Mouse (Mus musculus) midbrain, embryonic 14.5 days (tissue): ENCODE data around the gene Stxbp3. TPM values are rescaled to one million over a fixed set of nuclear protein-coding genes. Genes with fewer than 3 reads are reported as not detected.

ENCODE experiments used
- ATAC-seq: fragments of 200-750 bp; cut with Nextera tagmentation; 2 replicates; pipeline ENCODE4 v1.8.0; 2017; ENCODE audit warnings: moderate number of reproducible peaks, moderate library complexity; ENCODE audit not compliant: low FRiP score, low TSS enrichment
- DNase-seq: peaks from one replicate; pipeline ENCODE4 v3.0.0-alpha.2; 2015
- H3K27ac ChIP-seq: fragments of 300-500 bp; sonication (generic); replicated peaks from 2 replicates; pipeline ENCODE4 v1.5.1; 2014; ENCODE audit warnings: mild to moderate bottlenecking, low read depth, low read length, moderate library complexity
- H3K27me3 ChIP-seq: fragments of 300-500 bp; sonication (generic); 2 replicates; pipeline ENCODE4 v1.6.1; 2014; ENCODE audit warnings: low read length, control low read depth, mixed read lengths; ENCODE audit not compliant: control insufficient read depth, insufficient read depth
- H3K36me3 ChIP-seq: fragments of 300-500 bp; sonication (generic); 2 replicates; pipeline ENCODE4 v1.6.1; 2014; ENCODE audit warnings: low read length, control low read depth; ENCODE audit not compliant: control insufficient read depth, insufficient read depth
- H3K4me1 ChIP-seq: fragments of 300-500 bp; sonication (generic); 2 replicates; pipeline ENCODE4 v1.6.1; 2014; ENCODE audit warnings: mild to moderate bottlenecking, antibody characterized with exemption, low read length, control low read depth; ENCODE audit not compliant: control insufficient read depth, insufficient read depth
- H3K4me2 ChIP-seq: fragments of 300-500 bp; sonication (generic); 2 replicates; pipeline ENCODE4 v1.6.1; 2014; ENCODE audit warnings: mild to moderate bottlenecking, low read length, moderate library complexity
- H3K4me3 ChIP-seq: fragments of 300-500 bp; sonication (generic); replicated peaks from 2 replicates; pipeline ENCODE4 v1.5.1; 2014; ENCODE audit warnings: low read depth, low read length
- H3K9ac ChIP-seq: fragments of 300-500 bp; sonication (generic); replicated peaks from 2 replicates; pipeline ENCODE4 v1.6.1; 2014; ENCODE audit warnings: mild to moderate bottlenecking, low read length, moderate library complexity
- H3K9me3 ChIP-seq: fragments of 300-500 bp; sonication (generic); 2 replicates; pipeline ENCODE4 v1.6.1; 2016; ENCODE audit warnings: low read length, control low read depth, mixed read lengths; ENCODE audit not compliant: control insufficient read depth
- WGBS: fragments of 180-500 bp; shearing (Covaris S2); extraction: QIAGEN DNeasy Blood & Tissue Kit; methylation state at CpG from one replicate; pipeline ENCODE4 v1.1.7; 2014; 5-methylcytosine and 5-hydroxymethylcytosine counted together
- polyA plus RNA-seq: library from polyadenylated mRNA; unstranded; fragments of >200 nt; fragmentation: Nextera tagmentation; extraction: Ambion mirVana; gene quantifications from 2 replicates; pipeline ENCODE4 v1.2.1, GENCODE M21; 2014

Gene Stxbp3
- polyA plus RNA-seq, 1 experiment from 2014 or later, result 16.0 TPM

DNA sequence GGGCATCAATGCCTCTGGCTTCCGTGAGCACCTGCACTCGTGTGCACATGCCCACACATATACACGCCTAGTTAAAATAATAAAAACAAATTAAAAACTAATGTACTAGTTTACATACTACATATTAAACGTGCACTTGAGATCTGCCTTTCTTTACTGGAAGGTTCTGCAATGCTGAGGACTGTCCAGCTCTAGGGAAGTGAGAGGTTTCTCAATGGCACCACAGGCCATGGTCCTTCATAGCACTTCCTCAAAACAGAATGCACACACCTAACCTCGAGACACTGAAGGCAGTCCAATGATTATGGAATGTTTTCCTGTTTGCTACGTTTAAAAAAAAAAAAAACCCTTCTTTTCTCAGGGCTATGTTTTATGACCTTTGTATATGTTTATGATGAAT is 42.6 kb downstream of the Stxbp3 start:
- 95% methylated on average over 6 of the region's 6 CpGs for WGBS

DNA sequence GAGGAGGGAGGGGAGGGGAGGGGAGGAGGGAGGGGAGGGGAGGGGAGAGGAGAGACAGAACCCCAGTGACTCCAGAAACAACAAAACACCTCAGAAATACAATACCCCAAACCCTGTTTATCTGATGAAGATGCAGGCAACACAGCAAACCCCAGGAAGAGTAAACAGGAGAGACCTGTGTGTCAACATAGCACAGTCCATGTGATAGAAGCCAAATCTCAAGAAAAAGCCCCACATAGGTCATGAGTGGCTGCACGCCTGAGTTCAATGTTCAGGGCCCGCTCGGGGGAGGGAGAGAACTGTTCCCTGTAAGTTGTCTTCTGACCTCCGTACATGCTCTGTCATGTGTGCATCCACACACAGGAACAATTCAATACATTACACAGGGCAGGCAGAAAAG is 43.9 kb downstream of the Stxbp3 start:
- Histone ChIP-seq H3K4me3 (no peak overlapping the region), H3K9me3 (no peaks in the 10 kb centered on the region), H3K4me2 (no peak overlapping the region), H3K27ac (no peak overlapping the region), H3K27me3 (no peaks in the 10 kb centered on the region), H3K36me3 (peaks cover 42% of the 10 kb centered on the region), H3K9ac (no peak overlapping the region), H3K4me1 (no peaks in the 10 kb centered on the region)
- DNase-seq (no peak), ATAC-seq (no peak)
- 92% methylated on average over 4 of the region's 4 CpGs for WGBS

More for the DNA sequence above, 42.6 kb downstream of the Stxbp3 start:
- ATAC-seq (no peak), DNase-seq (no peak)
- Histone ChIP-seq H3K4me3 (no peak overlapping the region), H3K4me2 (no peak overlapping the region), H3K36me3 (peaks cover 44% of the 10 kb centered on the region), H3K9me3 (no peaks in the 10 kb centered on the region), H3K27ac (no peak overlapping the region), H3K9ac (no peak overlapping the region), H3K27me3 (no peaks in the 10 kb centered on the region), H3K4me1 (no peaks in the 10 kb centered on the region)

DNA sequence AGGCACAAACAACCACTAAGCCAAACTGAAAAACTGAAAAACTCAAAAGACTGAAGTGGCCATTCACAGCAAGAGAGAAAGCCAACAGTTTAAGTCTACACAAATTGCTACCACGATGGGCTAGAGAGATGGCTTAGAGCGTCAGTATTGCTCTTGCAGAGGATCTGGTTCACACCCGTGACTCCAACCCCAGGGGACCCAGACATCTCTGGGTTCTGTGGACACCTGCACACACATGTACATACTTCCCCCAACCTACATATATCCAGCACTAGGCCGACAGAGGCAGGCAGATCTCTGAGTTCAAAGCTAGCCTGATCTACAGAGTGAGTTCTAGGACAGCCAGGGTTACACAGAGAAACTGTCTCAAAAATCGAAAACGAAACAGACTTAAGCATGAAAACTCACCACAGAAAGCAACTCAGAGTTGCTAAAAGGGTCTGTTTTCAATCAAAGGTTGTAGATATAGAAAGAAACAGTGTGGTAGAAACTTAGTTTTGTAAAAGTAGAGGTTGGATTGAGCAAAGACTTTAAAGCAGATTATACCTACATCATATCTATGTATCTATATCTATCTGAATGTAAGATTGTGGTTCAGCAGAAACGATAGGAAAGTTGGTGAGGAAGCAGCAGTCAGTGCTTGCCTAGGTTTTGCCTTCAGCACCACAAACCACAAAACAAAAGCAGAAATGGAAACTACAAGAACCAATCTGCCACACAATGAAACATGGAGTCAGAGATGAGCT is 44.6 kb downstream of the Stxbp3 start:
- WGBS, result 92% methylated on average over 7 of the region's 7 CpGs
- no peak for DNase-seq
- no peaks in the 10 kb centered on the region for H3K4me1 ChIP-seq
- no peak for ATAC-seq
- H3K27me3 ChIP-seq, result no peaks in the 10 kb centered on the region
- peaks cover 36% of the 10 kb centered on the region for H3K36me3 ChIP-seq
- H3K4me3 ChIP-seq, result no peak overlapping the region
- H3K27ac ChIP-seq, result no peak overlapping the region
- H3K9me3 ChIP-seq, result no peaks in the 10 kb centered on the region
- no peak overlapping the region for H3K4me2 ChIP-seq
- no peak overlapping the region for H3K9ac ChIP-seq

DNA sequence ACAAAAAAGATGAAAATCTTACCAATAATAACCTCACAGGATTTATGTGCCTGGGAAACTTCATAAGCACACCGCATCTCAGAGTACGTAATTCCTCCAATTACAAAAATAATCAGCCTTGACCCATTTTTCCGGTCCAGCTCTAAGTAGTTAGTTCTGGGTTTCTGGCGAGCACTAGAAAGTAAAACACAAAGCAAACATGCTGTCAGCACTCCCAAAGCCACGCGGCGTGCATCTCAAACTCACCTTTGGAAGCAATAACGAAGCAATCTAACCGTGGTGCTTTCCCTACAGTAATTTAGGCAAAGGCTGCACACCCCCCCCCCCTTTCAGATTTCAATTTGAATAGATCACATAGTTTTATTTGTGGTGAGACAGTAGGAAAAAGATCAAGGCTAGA is 45.5 kb downstream of the Stxbp3 start:
- no peak overlapping the region for H3K4me3 ChIP-seq
- ATAC-seq (no peak), DNase-seq (no peak)
- peaks cover 26% of the 10 kb centered on the region for H3K36me3 ChIP-seq
- H3K27ac ChIP-seq, result no peak overlapping the region
- 92% methylated on average over 9 of the region's 9 CpGs for WGBS
- no peaks in the 10 kb centered on the region for H3K9me3 ChIP-seq
- no peaks in the 10 kb centered on the region for H3K27me3 ChIP-seq
- H3K4me2 ChIP-seq, result no peak overlapping the region
- no peak overlapping the region for H3K9ac ChIP-seq
- H3K4me1 ChIP-seq, result no peaks in the 10 kb centered on the region

DNA sequence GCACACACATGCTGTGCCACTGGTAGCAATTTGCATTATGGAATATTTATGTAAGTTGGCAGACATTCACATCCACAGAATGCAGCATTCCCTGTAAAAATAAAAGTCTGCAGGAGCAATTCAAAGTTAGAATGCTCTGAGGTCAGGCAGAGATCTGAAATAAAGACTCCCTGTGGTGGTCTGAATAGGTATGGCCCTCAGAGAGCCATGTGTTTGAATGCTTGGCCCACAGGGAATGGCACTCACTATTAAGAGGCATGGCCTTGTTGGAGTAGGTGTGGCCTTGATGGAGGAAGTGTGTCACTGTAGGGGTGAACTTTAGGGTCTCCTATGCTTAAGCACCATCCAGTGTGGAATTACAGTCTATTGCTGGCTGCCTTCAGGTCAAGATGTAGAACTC is 47.9 kb downstream of the Stxbp3 start:
- Histone ChIP-seq H3K27me3 (no peaks in the 10 kb centered on the region), H3K4me3 (no peak overlapping the region), H3K4me2 (no peak overlapping the region), H3K4me1 (no peaks in the 10 kb centered on the region), H3K36me3 (peaks cover 18% of the 10 kb centered on the region; the same call in 1 of the 2 replicates), H3K27ac (no peak overlapping the region), H3K9ac (no peak overlapping the region), H3K9me3 (no peaks in the 10 kb centered on the region)
- no peak for ATAC-seq
- DNase-seq, result no peak

DNA sequence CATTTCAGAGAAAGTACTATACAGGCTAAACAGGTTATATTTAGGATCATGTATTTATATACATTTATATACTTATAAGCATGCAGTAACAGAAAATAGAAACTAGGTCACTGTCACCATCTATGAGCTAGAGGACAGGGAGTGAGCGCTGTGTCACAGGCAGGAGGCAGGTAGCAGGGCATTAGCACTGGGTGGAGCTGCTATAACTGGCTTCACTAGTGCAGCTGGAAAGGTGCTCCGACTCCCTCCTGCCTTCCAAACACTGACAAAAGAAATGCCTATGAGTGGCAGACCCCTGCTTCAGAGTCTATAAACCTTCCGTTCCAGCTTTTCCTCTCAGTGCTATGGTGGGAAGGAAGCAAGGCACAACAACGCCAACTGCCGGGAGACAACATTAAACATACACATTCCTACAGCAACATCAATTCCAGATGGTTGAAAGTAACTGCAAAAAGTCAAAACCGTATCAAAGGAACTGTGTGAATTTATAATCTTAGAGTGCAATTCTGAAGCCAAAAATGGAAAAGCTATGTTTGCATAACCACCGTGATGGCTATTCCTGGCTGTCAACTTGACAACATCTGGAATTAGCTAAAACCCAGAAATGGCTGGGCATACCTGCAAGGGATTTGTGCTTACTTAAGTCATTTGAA is 49.1 kb downstream of the Stxbp3 start:
- H3K27me3 ChIP-seq, result no peaks in the 10 kb centered on the region
- H3K4me3 ChIP-seq, result no peak overlapping the region
- DNase-seq (no peak), ATAC-seq (no peak)
- no peak overlapping the region for H3K9ac ChIP-seq
- no peak overlapping the region for H3K4me2 ChIP-seq
- WGBS, result 89% methylated on average over 7 of the region's 7 CpGs
- H3K4me1 ChIP-seq, result no peaks in the 10 kb centered on the region
- H3K36me3 ChIP-seq, result 0 out of 2 replicates have a peak, but pooled peaks cover 14% of the 10 kb centered on the region
- no peak overlapping the region for H3K27ac ChIP-seq
- no peaks in the 10 kb centered on the region for H3K9me3 ChIP-seq

DNA sequence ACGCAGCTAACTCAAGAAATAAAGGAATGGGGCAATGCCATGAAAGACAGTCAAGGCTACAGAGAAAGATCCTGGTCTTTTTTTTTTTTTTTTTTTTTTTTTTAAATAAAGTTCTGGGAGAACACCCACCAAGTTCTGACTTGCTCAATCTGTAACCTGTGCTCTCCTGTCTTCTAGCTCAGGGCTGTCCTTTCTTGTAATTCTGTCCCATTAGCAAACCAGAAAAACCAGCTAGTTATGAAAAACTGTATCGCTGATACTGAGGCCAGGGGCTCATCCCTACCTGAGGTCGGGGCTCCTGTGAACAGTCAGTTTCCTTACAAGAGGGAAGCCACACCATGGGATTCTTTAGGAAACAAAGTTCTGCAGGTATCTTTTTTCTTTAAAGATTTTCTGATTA is 49.8 kb downstream of the Stxbp3 start:
- WGBS, result 83% methylated on average over 3 of the region's 3 CpGs
- ATAC-seq, result no peak

DNA sequence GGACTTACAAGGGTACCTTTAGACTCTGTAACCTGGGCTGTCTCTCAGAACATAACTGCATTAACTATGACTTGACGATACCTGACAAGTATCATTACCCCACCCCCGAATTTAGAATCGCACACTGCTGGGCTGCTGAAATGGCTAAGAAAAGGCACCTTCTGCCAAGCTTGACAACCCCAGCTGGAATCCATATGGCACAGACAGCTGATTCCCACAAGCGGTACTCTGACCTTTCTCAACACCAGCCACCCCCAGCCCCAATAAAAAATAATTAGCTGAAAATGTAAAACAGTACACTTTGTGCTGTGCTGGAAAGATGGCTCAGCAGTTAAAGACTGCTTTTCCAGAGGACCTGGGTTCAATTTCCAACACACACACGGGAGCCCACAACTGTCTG is 51.0 kb downstream of the Stxbp3 start:
- WGBS, result 76% methylated on average over 5 of the region's 5 CpGs

More for the DNA sequence above, 49.8 kb downstream of the Stxbp3 start:
- H3K4me2 ChIP-seq, result no peak overlapping the region
- H3K9ac ChIP-seq, result no peak overlapping the region
- no peaks in the 10 kb centered on the region for H3K4me1 ChIP-seq
- H3K27ac ChIP-seq, result no peak overlapping the region
- 0 out of 2 replicates have a peak, but pooled peaks cover 11% of the 10 kb centered on the region for H3K36me3 ChIP-seq
- H3K9me3 ChIP-seq, result no peaks in the 10 kb centered on the region
- DNase-seq, result no peak
- H3K4me3 ChIP-seq, result no peak overlapping the region
- H3K27me3 ChIP-seq, result no peaks in the 10 kb centered on the region

DNA sequence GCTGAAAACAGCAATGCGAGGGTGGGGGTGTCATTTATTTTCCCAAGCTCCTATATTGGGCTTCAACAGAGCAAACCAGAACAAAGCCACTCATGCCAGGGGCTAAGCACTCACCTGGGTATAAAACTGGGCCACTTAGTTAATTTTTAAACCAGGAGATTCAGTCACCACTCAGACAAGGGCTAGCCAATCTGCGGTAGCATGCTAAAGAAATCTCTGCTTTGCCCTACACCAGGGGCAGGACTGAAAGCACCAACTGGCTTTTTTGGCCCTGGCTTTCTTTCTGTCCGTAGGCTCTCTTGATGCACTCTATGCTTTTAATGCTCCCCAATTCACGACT is 51.9 kb downstream of the Stxbp3 start:
- no peak for ATAC-seq
- 0 out of 2 replicates have a peak, but pooled peaks cover 5% of the 10 kb centered on the region for H3K9me3 ChIP-seq
- DNase-seq, result no peak
- no peaks in the 10 kb centered on the region for H3K27me3 ChIP-seq
- no peak overlapping the region for H3K9ac ChIP-seq
- H3K4me2 ChIP-seq, result no peak overlapping the region
- H3K4me3 ChIP-seq, result no peak overlapping the region
- H3K36me3 ChIP-seq, result 0 out of 2 replicates have a peak, but pooled peaks cover 3% of the 10 kb centered on the region
- WGBS, result 94% methylated on average over 4 of the region's 4 CpGs
- H3K4me1 ChIP-seq, result no peaks in the 10 kb centered on the region
- H3K27ac ChIP-seq, result no peak overlapping the region

More for the DNA sequence above, 51.0 kb downstream of the Stxbp3 start:
- no peak for ATAC-seq
- no peak for DNase-seq
- H3K27ac ChIP-seq, result no peak overlapping the region
- H3K4me1 ChIP-seq, result no peaks in the 10 kb centered on the region
- H3K9me3 ChIP-seq, result 0 out of 2 replicates have a peak, but pooled peaks cover 5% of the 10 kb centered on the region
- no peak overlapping the region for H3K4me2 ChIP-seq
- 0 out of 2 replicates have a peak, but pooled peaks cover 8% of the 10 kb centered on the region for H3K36me3 ChIP-seq
- no peaks in the 10 kb centered on the region for H3K27me3 ChIP-seq
- no peak overlapping the region for H3K9ac ChIP-seq
- no peak overlapping the region for H3K4me3 ChIP-seq
